Mouse (Mus musculus) hematopoietic multipotent progenitor cell, adult 10-12 weeks (in vitro differentiated cells): Measurements from ENCODE around the gene Gm21518. TPM values are rescaled to one million over a fixed set of nuclear protein-coding genes. Genes with fewer than 3 reads are reported as not detected.

Source experiments
- polyA plus RNA-seq: library from polyadenylated mRNA; stranded (reverse); fragments of >175 nt; gene quantifications from 2 replicates; pipeline ENCODE4 v1.2.3, GENCODE M21; 2012; ENCODE audit warnings: low replicate concordance

The Gm21518 gene
- not detected in 2 replicates for polyA plus RNA-seq

DNA sequence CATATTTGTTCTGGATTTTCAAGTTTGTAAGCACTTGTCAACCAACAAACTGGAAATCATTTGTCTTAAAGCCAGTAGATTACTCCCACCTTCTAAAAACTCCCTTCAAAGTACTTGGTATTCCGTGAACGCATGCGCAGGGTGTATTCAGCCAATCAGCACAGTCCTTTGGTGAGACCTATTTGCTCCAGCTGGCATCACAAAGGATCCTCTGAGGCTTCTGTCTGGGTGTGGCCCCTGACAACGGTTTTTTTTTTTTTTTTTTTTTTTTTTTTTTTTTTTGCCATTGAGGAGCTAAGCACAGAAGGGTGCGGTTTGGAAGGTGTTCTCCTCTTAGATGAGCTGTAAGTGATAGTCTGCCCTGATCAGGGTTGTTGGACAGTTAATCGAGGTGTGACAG lies at the start of gene Gm21518:
Gene Gm21518 (plus strand): TSS at position 301 of the 400 bp plus-strand sequence.

